Mouse (Mus musculus): ENCODE data around the gene Mtch1.

Mtch1 gene

DNA sequence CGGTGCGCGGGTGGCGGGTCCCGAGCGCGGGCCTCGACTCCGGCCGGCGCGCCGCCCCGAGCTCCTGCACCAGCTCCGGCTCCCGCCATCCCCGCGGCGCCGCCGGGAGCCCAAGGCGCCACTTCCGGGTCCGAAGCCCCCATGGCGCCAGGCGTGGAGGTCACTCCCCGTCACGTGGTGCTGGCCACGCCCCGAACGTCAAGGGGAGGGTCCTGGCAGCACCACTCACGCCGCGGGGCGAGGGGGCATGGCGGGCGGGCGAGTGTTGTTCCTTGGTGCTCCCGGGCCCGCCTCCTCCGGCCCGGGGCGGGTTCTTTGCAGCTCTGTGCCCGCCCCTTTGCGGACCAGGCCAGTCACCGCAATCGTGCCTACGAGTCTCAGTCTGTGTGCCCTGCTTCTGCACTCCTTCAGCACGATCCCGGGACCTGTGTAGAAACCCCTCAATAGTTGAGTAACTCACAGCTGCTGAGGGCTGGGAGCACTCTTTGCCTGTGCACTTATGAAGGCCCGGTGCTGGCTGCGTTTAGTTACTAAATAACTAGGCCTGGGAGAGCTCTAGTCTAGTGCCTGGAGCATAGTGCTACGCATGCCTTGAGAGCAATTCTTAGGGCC, at the start of gene Mtch1:
Mtch1 (minus strand) TSS at position 290 of the 612 bp plus-strand sequence.
- peak; percentile 97 for DNase-seq (ENCODE audit: low read depth, low spot score)

DNA sequence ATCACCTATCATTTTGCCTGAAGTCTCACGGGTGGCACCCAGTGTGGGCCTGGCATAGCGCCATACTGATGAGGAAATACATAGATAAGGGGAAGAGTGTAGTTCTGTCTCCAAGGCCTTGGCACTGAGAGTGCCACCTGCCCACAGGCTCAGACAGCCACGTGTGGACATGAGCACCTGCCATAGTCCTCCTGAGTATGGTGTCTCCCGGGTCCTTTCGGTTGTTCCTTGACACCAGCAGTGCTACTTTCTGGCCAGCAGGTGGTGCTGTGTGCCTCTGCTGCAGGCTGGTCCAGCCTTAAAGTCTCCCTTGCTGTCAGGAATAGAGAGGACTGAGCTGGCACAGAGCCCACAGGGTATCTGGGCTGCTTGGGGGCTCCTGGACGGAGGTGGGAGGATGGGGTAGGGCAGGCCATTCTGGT, 49.1 kb upstream of the Mtch1 start:
- peak; percentile 87 for DNase-seq (ENCODE audit: low read depth, low spot score)

- DNase-seq (ENCODE audit: low read depth, low spot score), result peak; percentile 32
Observed at GRCm38 (mm10) chr17:29396056-29396799, 48.5 kb upstream of the Mtch1 start.

DNA sequence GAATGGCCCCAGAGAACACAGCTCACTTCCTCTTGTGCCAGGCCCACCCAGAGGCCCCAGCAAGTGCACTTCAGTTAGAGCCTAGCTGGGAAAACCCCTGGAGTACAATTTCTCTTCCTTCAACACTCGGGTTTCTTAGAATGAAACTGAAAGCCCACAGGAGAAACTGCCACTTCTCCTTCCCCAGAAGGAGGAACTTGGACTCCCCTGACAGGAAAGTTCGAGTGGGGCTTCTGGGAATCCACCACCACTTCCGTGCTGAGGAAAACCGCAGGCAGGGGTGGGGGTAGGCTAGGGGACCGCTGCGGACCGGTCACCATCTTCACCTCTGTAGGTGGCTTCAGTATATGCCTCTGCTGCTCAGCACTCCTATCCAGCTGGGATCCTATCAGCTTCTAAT, 47.6 kb upstream of the Mtch1 start:
- DNase-seq (ENCODE audit: low read depth, low spot score), result peak; percentile 85

DNA sequence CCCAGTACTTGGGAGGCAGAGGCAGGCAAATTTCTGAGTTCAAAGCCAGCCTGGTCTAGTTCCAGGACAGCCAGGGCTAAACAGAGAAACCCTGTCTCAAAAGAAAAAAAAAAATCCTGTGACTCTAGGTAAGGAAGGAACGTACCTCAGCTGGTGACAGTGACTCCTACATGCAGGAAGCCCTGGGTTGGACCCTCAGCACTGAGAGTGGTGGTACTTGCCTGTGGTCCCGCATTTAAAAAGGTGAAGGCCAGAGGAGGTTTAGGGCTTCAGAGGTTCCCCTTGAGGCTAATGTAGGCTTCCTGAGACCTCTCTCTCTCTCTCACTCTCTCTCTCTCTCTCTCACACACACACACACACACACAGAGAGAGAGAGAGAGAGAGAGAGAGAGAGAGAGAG, 47.0 kb upstream of the Mtch1 start:
- DNase-seq (ENCODE audit: low read depth, low spot score), result peak; percentile 62

DNA sequence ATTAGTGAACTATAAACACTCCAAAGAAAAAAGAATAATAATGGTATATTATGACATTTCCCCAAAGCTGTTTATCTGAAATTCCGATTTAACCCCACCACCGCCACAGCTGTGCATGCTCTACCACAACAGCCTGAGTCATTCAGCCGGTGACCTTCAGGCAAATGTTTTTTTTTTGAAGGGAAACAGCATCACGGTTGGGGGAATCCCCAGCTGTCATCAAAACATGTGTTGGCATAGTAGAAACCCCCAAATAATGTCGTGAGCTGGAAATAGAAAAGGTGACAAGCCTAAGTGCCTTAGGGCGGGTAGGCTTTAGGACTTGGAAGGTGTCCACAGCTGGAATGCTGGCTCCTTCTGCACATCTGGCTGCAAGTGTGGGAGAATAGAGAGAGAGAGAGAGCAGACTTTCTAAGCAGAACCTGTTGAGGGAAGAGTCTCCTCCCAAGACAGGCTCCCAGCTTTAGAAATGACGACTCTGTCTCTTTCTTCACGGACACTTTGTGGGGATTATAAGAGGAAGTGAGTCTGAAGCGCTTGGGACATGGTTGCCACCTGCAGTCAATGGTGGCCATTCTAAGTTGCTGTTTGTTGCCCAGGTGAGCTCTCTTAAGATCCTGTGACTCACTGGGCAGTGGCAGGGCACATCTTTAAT, 46.5 kb upstream of the Mtch1 start:
- peak; percentile 92 for DNase-seq (ENCODE audit: low read depth, low spot score)

DNA sequence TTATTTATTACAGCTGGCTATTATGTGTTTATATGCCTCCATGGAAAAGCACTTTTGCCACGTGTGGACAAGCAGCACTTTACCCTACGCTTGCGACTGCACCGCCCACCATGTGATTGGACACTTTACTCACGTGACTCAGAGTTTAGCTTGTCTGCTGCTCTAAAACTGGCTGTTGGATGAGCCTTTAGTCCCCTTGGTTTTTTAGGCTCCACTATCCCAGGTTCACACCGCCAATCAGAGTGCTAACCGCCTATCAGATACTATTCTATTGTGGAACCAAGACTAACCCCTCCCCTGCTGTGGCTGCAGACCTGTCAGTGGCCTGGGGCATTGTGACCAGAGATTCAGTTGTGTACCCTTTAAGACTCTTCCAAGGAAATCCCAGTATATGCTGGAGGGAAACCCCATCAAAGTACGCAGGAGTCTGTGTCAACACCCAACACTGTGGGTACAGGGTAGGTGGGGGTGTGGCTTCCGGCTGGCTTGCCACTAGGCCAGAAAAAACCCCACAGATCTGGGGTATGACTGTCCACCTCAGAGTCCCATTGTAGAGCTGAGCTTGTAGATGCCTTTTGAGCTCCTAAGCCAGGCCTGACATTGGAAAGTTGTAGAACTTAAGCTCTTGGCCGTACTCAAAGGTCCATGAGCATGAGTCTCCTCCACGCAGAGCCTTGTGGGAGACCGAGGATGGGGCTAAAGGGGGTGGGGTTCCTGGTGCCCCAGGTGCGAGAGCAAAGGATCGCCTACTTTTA, 45.8 kb upstream of the Mtch1 start:
- DNase-seq (ENCODE audit: low read depth, low spot score), result peak; percentile 88

GRCm38 (mm10) chr17:29391280-29391679, 43.5 kb upstream of the Mtch1 start:
- no peak for DNase-seq (ENCODE audit: low read depth, low spot score)

GRCm38 (mm10) chr17:29388978-29389377, 41.2 kb upstream of the Mtch1 start:
- no peak for DNase-seq (ENCODE audit: low read depth, low spot score)

GRCm38 (mm10) chr17:29385746-29386145, 38.0 kb upstream of the Mtch1 start:
- no peak for DNase-seq (ENCODE audit: low read depth, low spot score)

GRCm38 (mm10) chr17:29384850-29385438, 37.2 kb upstream of the Mtch1 start:
- DNase-seq (ENCODE audit: low read depth, low spot score), result no peak

GRCm38 (mm10) chr17:29383923-29384322, 36.2 kb upstream of the Mtch1 start:
- DNase-seq (ENCODE audit: low read depth, low spot score), result no peak

DNA sequence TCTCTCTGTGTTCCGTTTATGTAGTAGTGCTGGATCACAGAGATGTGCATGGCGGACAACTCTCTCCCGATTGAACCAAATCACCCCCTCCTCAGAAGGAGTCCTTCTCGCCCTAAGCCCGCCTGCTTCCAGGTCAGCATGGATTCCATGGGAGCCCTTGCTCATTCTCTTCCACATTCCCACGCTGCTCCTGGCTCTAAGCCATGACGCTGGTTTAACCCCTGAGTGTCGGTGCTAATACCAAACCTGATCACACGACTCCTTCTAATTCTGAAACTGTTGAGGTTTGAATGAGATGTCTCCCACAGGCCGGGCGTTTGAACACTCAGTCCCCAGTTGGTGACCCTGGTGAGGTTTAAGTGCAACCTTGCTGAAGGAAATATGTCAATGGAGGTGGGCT, 34.7 kb upstream of the Mtch1 start:
- no peak for DNase-seq (ENCODE audit: low read depth, low spot score)

DNA sequence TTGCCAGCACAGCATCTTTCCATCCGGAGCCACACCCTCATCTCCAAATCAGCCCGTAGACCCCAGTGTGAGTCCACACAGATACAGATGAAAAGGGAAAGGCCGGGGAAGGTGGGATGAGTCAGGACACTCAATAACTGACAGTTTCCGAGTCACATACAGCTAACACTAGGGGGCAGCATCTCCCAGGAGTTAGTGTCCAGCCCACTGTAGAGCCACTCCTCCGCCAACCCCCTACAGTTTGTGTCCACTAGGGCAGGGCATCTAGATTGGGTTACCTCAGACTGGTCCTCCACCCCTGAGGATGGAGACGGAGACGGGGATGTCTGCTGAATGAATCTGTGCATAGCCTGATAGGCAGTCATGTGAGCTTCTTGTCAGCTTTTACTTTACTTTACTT, 33.7 kb upstream of the Mtch1 start:
- DNase-seq (ENCODE audit: low read depth, low spot score), result peak; percentile 77

DNA sequence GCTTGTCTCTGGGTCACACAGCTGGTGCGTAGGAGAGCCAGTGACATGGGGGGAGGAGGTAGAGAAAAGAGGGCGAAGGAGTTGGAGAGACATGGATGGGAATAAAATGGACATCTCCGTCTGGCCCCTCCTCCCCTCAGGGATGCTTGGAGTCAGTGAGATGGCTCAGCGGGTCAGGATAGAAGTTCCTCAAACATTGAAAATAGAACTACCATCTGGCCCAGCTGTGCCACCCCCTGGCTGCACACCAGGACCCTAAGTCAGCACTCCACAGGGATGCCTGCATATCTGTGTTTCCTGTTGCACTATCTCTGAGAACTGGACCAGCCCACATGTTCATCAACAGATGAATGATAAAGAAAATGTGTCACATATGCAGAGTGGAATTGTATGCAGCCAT, 32.5 kb upstream of the Mtch1 start:
- DNase-seq (ENCODE audit: low read depth, low spot score), result no peak

GRCm38 (mm10) chr17:29378056-29378455, 30.3 kb upstream of the Mtch1 start:
- no peak for DNase-seq (ENCODE audit: low read depth, low spot score)

- no peak for DNase-seq (ENCODE audit: low read depth, low spot score)
Observed at GRCm38 (mm10) chr17:29375871-29376270, 28.1 kb upstream of the Mtch1 start.

GRCm38 (mm10) chr17:29370984-29371723, 23.4 kb upstream of the Mtch1 start:
- DNase-seq (ENCODE audit: low read depth, low spot score), result peak; percentile 87

DNA sequence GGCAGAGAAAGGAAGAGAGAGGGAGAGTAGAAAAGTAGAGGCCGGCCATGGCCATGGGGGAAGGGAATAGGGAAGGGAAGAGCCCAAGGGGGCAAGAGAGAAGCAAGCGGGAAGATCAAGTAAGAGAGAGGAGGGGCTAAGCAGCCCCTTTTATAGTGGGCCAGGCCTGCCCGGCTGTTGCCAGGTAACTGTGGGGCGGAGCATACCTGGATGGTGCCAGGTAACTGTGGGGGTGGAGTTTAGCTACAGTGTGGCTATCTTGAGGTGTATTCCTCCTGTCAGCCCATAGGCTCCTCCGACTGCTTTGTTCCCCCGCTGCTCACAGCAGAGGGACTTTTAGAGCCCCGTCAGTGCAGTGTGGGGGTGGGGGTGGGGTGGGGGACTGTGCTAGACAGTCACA, 21.0 kb upstream of the Mtch1 start:
- DNase-seq (ENCODE audit: low read depth, low spot score), result no peak

DNA sequence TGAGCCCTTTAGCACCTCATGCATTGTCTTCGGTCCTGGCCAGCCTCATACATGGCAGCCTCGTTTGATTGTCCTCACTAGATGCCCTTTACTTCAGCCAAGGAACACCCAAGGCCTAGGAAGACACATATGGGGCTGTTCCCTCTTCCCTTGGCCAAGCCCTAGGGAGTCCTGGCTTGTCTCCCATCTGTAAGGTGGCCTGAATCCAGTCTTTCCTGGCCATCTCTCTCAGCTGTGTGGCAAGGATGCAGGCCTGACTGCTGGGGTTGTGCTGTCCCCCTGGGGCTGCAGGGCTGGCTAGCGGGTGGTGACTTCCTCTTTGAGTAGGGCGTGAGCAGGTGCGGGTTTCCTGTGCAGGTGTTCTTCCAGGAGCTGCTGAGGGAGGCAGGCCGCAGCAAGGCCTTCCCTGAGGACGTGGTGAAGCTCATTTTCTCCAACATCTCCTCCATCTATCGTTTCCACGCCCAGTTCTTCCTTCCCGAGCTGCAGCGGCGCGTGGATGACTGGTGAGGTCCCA, 17.4 kb upstream of the Mtch1 start:
- DNase-seq (ENCODE audit: low read depth, low spot score), result no peak

DNA sequence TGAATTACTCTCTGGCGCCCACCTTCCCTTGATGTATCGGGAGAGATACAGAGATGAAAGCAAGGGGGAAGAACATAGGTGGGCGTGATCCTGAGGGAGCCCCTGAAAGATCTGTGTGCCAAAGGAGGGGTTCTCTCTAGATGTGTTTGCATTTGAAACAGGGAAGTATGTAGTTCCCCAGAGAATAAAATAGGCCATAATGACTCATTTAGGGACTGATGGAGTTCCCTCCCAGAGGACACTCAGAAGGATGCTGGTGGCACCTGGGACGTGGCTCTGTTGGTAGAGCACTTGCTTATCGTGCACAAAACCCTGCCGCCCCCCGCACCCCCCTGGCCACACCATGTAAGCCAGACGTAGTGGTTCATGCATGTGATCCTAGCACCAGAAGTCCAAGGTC, 15.4 kb upstream of the Mtch1 start:
- no peak for DNase-seq (ENCODE audit: low read depth, low spot score)
